Mouse (Mus musculus) 3T3-L1 (cell line): ENCODE data around the gene Nfib.

Experiments
- DNase-seq: peaks from one replicate; pipeline ENCODE4 v3.0.0-alpha.2; 2015; ENCODE audit warnings: low read depth, low spot score

Nfib gene

GRCm38 (mm10) chr4:82542656-82543397 is 162.7 kb downstream of the Nfib start:
- no peak for DNase-seq

GRCm38 (mm10) chr4:82541894-82542510 is 163.5 kb downstream of the Nfib start:
- DNase-seq = peak; percentile 91

GRCm38 (mm10) chr4:82540466-82540990 is 165.0 kb downstream of the Nfib start:
- DNase-seq = no peak

GRCm38 (mm10) chr4:82540048-82540410 is 165.5 kb downstream of the Nfib start:
- no peak for DNase-seq

- DNase-seq = no peak
Measured at GRCm38 (mm10) chr4:82539406-82540047, 166.0 kb downstream of the Nfib start.

GRCm38 (mm10) chr4:82538815-82539214 is 166.7 kb downstream of the Nfib start:
- DNase-seq = no peak

- DNase-seq = no peak
Measured at GRCm38 (mm10) chr4:82538069-82538811, 167.3 kb downstream of the Nfib start.

GRCm38 (mm10) chr4:82537279-82537967 is 168.1 kb downstream of the Nfib start:
- DNase-seq = no peak

DNA sequence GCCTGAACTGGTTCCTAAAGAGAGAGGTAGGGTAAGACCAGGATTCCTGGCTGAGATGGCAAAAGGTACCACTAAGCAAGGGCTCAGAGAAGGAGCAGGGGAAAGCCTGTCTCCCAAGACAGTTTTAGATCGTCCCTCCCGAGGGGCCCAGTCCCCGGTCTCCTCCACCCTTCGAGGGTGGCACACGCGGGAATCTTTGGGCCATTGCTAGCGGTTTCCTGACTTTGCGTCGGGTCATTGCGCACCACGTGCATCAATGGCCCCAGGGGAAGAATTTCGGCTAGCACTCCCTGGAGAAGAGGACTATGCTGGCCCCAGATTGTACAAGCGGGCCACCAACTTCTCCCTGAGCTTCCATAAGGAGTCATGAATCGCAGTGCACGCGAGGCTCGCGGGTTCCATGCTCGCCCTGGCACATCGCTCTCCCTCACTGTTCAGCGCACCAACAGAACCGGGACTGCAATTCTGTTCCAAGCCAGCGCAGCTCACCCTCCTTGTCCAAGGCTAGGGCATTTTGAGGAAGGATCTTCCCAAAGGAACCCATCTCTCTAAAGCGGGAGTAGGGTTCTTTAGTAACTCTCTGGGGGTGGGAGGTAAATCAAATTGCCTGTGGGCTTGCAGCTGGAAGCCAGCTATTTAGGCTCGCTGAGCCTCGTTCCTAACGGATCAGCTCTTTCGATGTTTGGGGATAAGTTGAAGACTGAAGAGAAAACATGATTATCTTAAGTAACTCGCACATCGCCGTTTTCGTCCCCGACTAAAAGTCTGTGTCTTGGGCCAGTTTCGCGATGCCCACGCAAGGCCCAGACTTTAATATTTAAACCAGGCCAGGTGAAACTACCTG is 168.9 kb downstream of the Nfib start:
- DNase-seq = no peak

DNA sequence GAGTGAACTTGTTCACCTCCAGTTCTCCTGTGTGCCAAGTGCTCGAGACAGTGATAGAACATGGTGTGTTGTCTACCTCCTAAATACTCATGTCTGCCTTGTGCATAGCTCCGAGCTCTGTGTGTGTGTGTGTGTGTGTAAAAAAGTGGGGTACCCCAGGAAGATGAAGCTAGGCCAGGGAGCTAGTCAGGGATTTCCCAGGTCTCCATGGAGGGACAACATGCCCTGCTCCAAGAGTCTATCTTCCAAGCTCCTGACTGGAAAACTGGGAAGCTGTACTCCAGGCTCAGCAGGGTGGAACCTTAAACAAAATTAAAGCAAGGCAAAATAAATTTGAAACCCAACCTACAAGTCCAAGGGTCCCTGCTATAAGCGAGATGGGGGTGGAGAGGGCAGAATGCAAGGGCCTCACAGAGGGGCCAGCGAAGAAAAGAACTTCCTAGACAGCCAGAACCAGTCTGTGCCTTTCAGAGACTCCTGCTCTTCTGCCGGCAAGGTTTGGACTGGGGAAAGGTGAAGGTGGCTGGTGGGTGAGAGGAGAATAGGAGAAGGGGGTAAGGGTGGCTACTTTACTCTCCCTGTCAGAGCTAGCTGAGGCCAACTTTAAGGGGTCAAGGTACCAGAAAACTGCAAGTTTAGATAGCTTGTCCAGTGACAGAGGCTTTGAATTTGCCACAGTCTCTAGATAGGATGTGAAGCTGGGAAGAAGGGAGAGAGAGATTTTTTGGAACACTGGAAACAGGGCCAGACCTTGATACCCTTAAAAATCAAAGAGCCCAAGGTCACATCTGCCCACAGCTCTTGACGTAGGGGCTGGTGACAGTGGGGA is 169.7 kb downstream of the Nfib start:
- DNase-seq = no peak

DNA sequence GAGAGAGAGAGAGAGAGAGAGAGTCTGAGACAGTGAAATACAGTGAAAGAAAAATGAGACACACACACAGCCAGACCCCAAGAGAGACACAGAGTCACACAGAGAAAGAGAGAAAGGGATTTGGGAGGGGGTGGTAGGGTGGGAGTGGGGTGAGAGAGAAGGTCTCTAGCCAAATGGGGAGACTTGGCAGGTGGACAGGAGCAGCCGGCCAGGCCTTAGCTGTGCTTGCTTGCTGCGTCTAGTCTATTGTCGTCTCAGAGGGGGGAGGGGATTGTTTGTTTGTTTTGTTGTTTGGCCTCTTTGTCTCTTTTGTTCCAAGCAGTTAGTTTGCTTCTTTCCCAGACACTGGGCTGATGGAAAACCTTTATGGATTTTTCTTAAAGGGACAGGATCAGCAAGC is 172.3 kb downstream of the Nfib start:
- no peak for DNase-seq

DNA sequence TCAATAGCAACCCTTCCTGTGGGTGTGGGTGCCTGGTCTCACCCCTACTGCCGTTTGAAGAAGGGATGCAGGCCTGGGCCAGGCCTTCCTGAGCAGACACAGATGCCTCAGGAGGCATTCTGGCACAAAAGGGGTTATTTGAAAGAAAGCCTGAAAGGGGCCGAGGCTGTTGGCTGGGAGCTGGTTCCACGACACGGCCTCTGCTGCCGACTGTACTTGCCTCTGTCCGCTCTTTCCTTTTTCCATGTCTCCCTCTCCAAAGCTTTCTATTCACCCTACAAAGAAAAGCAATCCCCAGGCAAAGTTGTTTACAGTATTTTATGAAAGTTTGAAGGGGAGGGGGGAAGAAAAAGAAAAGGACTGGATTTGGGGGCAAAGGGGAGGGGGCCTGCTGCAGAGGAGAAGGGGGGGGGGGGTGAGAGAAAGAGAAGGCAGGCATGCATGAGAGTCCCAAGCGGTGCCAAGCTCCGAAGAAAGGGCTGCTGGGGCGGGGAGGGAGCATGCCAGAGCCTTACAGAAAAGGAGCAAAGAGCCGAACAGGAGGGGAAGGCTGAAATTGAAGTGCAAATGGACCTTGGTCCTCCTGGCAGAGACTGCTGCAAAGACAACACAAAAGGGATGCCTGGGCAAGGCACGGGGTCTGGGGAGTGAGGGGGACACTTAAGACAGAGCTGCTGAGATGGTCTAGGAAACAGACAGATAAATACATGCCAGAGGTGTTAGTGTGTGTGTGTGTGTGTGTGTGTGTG is 172.9 kb downstream of the Nfib start:
- DNase-seq = no peak

GRCm38 (mm10) chr4:82531977-82532376 is 173.6 kb downstream of the Nfib start:
- no peak for DNase-seq

DNA sequence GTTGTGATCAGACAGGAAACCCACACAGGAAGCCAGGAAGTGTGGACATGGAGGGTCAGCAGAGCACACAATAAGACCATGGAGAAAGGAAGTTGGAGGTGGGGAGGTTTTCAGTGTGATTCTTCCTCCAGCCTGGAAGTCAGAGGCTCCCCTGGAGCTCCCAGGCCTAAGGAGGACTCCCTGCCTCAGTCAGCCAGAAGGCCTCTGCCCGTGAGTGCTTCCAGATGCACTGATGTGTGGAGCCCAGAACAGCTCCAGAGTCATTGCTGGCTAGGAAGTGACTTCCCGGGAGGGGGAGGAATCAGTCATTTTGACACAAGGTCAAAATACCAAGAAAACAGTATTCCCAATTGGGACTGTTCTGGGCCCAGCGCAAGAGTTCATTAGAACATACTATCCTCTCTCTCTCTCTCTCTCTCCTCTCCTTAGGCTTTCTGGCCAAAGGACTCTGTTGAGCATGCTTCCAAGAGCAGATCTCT is 174.6 kb downstream of the Nfib start:
- no peak for DNase-seq

DNA sequence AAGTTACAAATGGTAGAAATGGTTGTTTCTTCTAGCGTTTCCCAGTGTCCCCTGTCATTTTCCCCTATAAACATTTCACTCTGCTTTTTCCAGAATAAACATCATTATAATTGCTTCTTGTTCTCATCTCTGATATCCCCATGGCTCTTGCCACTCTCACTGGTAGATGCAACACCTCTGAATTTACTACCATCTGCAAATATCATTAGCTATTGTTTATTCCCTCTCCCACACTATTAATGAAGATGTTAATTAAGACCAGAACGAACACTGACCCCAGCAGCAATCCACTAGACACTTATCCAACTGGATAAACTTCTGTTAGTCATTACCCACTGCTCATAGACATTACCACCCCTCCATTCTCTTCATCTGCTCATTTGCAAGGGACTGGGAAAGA is 176.6 kb downstream of the Nfib start:
- no peak for DNase-seq

GRCm38 (mm10) chr4:82519935-82520334 is 185.6 kb downstream of the Nfib start:
- no peak for DNase-seq

GRCm38 (mm10) chr4:82518132-82518531 is 187.4 kb downstream of the Nfib start:
- DNase-seq = no peak

GRCm38 (mm10) chr4:82517311-82517710 is 188.2 kb downstream of the Nfib start:
- DNase-seq = no peak
